Mouse (Mus musculus) myocyte (in vitro differentiated cells): ENCODE results near the gene Lamc2.

ENCODE experiments used
- MAX ChIP-seq: IDR thresholded peaks from one replicate; pipeline ENCODE4 v1.6.1; 2011; ENCODE audit warnings: low read depth, mild to moderate bottlenecking, control low read depth
- MYOG ChIP-seq, 3 experiments: IDR thresholded peaks; one replicate each; pipeline ENCODE4 v1.6.1; 2011; ENCODE audit warnings: control low read depth in 2 of 3, low read depth in 2 of 3, mild to moderate bottlenecking in 2 of 3; ENCODE audit not compliant: insufficient read length in 2 of 3, control insufficient read depth in 1 of 3, insufficient read depth in 1 of 3
- POLR2A ChIP-seq: IDR thresholded peaks from one replicate; pipeline ENCODE4 v1.6.1; 2011; ENCODE audit warnings: low read depth, mild to moderate bottlenecking, control low read depth, moderate library complexity; ENCODE audit not compliant: insufficient read length
- POLR2AphosphoS2 ChIP-seq: IDR thresholded peaks from one replicate; pipeline ENCODE4 v1.6.1; 2011; ENCODE audit warnings: low read depth, control low read depth; ENCODE audit not compliant: insufficient read length
- REST ChIP-seq: IDR thresholded peaks from one replicate; pipeline ENCODE4 v1.6.1; 2011; ENCODE audit warnings: mild to moderate bottlenecking, control low read depth, moderate library complexity; ENCODE audit not compliant: insufficient read depth, insufficient read length
- TCF12 ChIP-seq: IDR thresholded peaks from one replicate; pipeline ENCODE4 v1.6.1; 2011; ENCODE audit warnings: mild to moderate bottlenecking, control low read depth; ENCODE audit not compliant: poor library complexity, insufficient read depth, severe bottlenecking

DNA sequence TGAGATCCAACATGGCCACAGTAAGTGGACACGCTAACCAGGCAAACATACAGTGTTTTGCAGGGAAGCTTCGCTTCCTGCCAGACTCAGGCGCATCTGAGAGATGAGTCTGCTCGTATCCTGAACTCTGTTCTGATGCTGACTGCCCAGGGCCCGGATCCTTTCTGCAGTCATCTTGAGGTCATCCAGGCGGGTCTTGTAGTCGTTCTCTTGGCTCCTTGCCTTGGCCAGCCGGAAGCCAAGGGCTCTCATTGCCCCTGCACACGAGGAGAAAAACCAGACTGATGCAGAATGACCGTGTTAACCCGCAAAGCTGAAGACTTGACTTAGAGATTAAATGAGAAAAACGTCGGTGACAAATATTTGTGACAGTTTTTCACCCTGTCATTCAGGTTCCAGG is 49.6 kb downstream of the Lamc2 start:
- TF ChIP-seq POLR2A (no peak), REST (no peak), MAX (no peak), TCF12 (no peak), MYOG (IDR thresholded peaks at IDR 0.05; ENCODE audit: control insufficient read depth in 1 of 3, insufficient read depth in 1 of 3, insufficient read length in 2 of 3, low read depth in 2 of 3) (no peak), POLR2AphosphoS2 (no peak)
